Mouse (Mus musculus): ENCODE measurements around the gene Rnps1.

DNA sequence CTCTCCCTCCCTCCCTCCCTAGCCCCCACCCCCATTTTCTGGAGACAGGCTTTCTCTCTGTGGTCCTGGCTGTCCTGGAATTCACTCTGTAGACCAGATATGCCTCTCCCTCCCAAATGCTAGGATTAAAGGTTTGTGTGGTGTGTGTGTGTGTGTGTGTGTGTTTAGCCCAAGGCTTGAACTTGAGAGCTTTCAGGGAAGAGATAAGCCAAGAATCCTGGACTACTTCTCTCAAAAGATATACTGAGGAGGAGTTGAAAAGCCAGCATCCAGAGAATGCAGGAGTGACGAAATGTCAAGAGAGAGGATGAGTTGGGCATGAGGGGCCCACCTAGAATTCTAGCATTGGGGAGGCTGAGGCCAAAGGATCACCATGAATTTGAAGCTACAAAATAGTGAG is 48.6 kb downstream of the Rnps1 start:
- TF ChIP-seq POLR2A (IDR thresholded peaks at IDR 0.05; ENCODE audit: borderline replicate concordance, extremely low read depth, insufficient read depth, insufficient read length, poor library complexity, severe bottlenecking) (no peak), CTCF (IDR thresholded peaks at IDR 0.05; ENCODE audit: borderline replicate concordance, extremely low read depth, insufficient read depth, insufficient read length) (no peak)

Data from brain, embryonic 14.5 days (tissue).